Mouse (Mus musculus) liver, postnatal 0 days (tissue): ENCODE measurements at regions not wholly inside any gene's neighbourhood (a gene's known extent, or its start where the extent isn't known, plus 50 kb on each side); places are given as distances from the start of the nearest gene placed in this dataset.

Source experiments
- CTCF ChIP-seq: sonication (generic); IDR thresholded peaks from 2 replicates; pipeline ENCODE4 v1.5.1; 2016; ENCODE audit warnings: antibody characterized with exemption, low read depth
- EP300 ChIP-seq: IDR thresholded peaks from 2 replicates; pipeline ENCODE4 v1.6.1; 2016; ENCODE audit warnings: antibody characterized with exemption, low read depth, mild to moderate bottlenecking

GRCm38 (mm10) chr5:39316478-39316877 is 438.8 kb downstream of the Hs3st1 start:
- TF ChIP-seq CTCF (no peak), EP300 (no peak)
